Mouse (Mus musculus) neural tube, embryonic 12.5 days (tissue): ENCODE measurements around the gene Fbxl13. TPM values are rescaled to one million over a fixed set of nuclear protein-coding genes. Genes with fewer than 3 reads are reported as not detected.
A peak's percentile ranks its signal among the peaks of the same experiment; 100 is the strongest.

Source experiments
- ATAC-seq: fragments of 200-750 bp; cut with Nextera tagmentation; 2 replicates; pipeline ENCODE4 v1.8.0; 2017; ENCODE audit warnings: low read depth, mild to moderate bottlenecking, moderate TSS enrichment, moderate library complexity; ENCODE audit not compliant: low FRiP score
- H3K27ac ChIP-seq: fragments of 300-500 bp; sonication (generic); 2 replicates; pipeline ENCODE4 v1.5.1; 2016
- H3K27me3 ChIP-seq: fragments of 300-500 bp; sonication (generic); replicated peaks from 2 replicates; pipeline ENCODE4 v1.6.1; 2016; ENCODE audit warnings: mild to moderate bottlenecking
- H3K36me3 ChIP-seq: fragments of 300-500 bp; sonication (generic); 2 replicates; pipeline ENCODE4 v1.6.1; 2016; ENCODE audit warnings: mild to moderate bottlenecking
- H3K4me1 ChIP-seq: fragments of 300-500 bp; sonication (generic); 2 replicates; pipeline ENCODE4 v1.6.1; 2016
- H3K4me2 ChIP-seq: fragments of 300-500 bp; sonication (generic); replicated peaks from 2 replicates; pipeline ENCODE4 v1.6.1; 2016; ENCODE audit warnings: mild to moderate bottlenecking
- H3K4me3 ChIP-seq: fragments of 300-500 bp; sonication (generic); 2 replicates; pipeline ENCODE4 v1.5.1; 2016
- H3K9ac ChIP-seq: fragments of 300-500 bp; sonication (generic); 2 replicates; pipeline ENCODE4 v1.6.1; 2016; ENCODE audit warnings: mild to moderate bottlenecking
- H3K9me3 ChIP-seq: fragments of 300-500 bp; sonication (generic); 2 replicates; pipeline ENCODE4 v1.6.1; 2016; ENCODE audit warnings: mild to moderate bottlenecking
- WGBS: fragments of 180-500 bp; shearing (Covaris S2); methylation state at CpG from one replicate; pipeline ENCODE4 v1.1.7; 2016; 5-methylcytosine and 5-hydroxymethylcytosine counted together
- polyA plus RNA-seq: library from polyadenylated mRNA; unstranded; fragments of >200 nt; fragmentation: Nextera tagmentation; extraction: Ambion mirVana; gene quantifications from 2 replicates; pipeline ENCODE4 v1.2.1, GENCODE M21; 2016

Gene Fbxl13
- polyA plus RNA-seq, 1 experiment from 2014 or later: 0.39 TPM

GRCm38 (mm10) chr5:21529110-21529720 is 116.2 kb downstream of the Fbxl13 start:
- Histone ChIP-seq H3K4me3 (no peak overlapping the region), H3K4me1 (peaks cover 6% of the 10 kb centered on the region), H3K4me2 (no peak overlapping the region), H3K9ac (no peak overlapping the region), H3K27me3 (no peaks in the 10 kb centered on the region), H3K27ac (no peak overlapping the region), H3K36me3 (no peaks in the 10 kb centered on the region), H3K9me3 (no peaks in the 10 kb centered on the region)
- no peak for ATAC-seq
- 91% methylated on average over 8 of the region's 8 CpGs for WGBS

DNA sequence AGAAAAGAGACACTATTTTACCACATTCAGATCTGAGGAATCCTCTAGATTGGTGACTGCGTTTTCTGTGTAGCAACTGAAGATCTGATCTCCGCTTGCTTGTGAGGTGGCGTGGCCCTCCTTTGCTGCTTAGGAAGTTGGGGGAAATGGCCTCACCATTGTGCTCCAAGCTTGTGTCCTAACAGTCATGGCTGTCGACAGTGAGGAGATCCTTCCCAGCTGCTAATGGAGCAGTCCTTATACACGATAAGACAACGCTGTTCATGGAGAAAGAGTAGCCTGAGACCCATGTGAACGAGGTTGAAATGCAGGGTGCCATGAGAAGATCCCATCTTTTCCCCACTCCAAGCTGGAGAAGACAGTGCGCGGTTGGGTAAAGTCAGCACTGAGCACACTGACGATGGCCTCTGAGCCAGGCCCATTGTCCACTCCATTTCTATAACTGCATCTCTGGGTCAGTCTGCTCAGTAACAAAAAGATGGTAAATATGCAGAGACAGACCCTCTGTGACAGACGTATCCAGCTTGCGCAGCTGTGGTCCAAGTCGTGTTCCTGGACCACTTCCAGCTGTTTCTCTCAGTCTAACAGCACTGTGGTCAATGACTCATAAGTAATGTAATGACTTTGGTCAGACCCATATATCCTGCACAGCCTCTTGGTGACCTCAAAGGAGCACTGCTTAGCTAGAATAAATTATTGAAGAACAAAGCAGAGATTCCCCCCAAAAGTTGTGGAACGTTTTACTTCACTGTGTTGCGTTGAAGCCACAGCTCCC is 117.2 kb downstream of the Fbxl13 start:
- H3K36me3 ChIP-seq: no peaks in the 10 kb centered on the region
- H3K9me3 ChIP-seq: no peaks in the 10 kb centered on the region
- H3K4me3 ChIP-seq: no peak overlapping the region
- no peaks in the 10 kb centered on the region for H3K27me3 ChIP-seq
- peak; percentile 42 for ATAC-seq
- H3K4me1 ChIP-seq: peaks cover 6% of the 10 kb centered on the region
- 61% methylated on average over 15 of the region's 15 CpGs for WGBS
- H3K27ac ChIP-seq: no peak overlapping the region
- no peak overlapping the region for H3K4me2 ChIP-seq
- H3K9ac ChIP-seq: no peak overlapping the region

DNA sequence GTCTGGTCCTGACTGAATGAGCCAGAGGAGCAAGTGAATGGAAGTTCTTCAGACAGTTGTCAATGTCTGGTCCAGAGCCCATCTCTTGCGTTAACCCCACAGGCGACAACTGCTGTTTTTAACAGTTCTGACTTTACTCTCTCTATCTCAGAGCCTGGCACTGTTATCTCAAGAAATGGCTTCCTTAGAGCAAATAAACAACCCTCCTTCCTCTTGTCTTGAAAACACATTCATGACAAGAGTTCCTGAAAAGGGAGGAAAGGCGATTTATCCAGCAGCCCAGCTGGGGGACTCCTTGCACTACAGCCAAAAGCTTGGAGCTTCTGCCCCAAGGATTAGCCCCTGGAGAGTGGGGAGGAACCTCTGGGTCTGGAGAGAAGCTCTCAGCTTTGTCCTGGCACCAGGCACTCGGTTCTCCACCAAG is 117.9 kb downstream of the Fbxl13 start:
- WGBS: 54% methylated on average over 4 of the region's 4 CpGs
- Histone ChIP-seq H3K27ac (no peak overlapping the region), H3K36me3 (no peaks in the 10 kb centered on the region), H3K4me1 (peaks cover 6% of the 10 kb centered on the region), H3K9me3 (no peaks in the 10 kb centered on the region), H3K4me2 (no peak overlapping the region), H3K4me3 (no peak overlapping the region), H3K27me3 (no peaks in the 10 kb centered on the region), H3K9ac (no peak overlapping the region)
- 0 out of 2 replicates have a peak, but pooled peaks have one; percentile 18 for ATAC-seq

- Histone ChIP-seq H3K27me3 (no peaks in the 10 kb centered on the region), H3K36me3 (no peaks in the 10 kb centered on the region), H3K9me3 (no peaks in the 10 kb centered on the region), H3K4me2 (no peak overlapping the region), H3K27ac (no peak overlapping the region), H3K4me3 (no peak overlapping the region), H3K9ac (no peak overlapping the region), H3K4me1 (peaks cover 6% of the 10 kb centered on the region)
- 24% methylated on average over 11 of the region's 11 CpGs for WGBS
- ATAC-seq: peak; percentile 89
Observed at GRCm38 (mm10) chr5:21526835-21527485, 118.5 kb downstream of the Fbxl13 start.

- no peaks in the 10 kb centered on the region for H3K9me3 ChIP-seq
- ATAC-seq: no peak
- no peaks in the 10 kb centered on the region for H3K27me3 ChIP-seq
- no peak overlapping the region for H3K27ac ChIP-seq
- H3K36me3 ChIP-seq: no peaks in the 10 kb centered on the region
- H3K4me2 ChIP-seq: no peak overlapping the region
- no peaks in the 10 kb centered on the region for H3K4me1 ChIP-seq
- H3K9ac ChIP-seq: no peak overlapping the region
- 94% methylated on average over 3 of the region's 3 CpGs for WGBS
- no peak overlapping the region for H3K4me3 ChIP-seq
Observed at GRCm38 (mm10) chr5:21519166-21519565, 126.3 kb downstream of the Fbxl13 start.

DNA sequence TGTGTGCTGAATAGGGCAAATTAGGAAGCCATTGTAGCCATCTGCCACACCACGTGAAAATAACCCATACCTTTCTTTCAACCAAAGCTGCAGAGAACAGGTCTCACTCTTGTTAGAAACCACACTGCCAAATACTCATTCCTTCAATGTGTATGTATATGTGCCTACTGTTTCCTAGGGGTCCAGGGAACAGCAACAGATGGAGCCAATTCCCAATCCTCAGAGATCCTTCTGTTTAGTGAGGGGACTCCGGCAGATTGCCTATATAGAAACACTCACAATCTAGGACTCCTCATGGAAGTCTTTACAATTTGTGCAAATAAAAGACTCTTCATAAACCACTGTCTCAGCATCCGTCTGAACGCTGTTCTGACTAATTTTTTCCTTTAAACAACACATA is 127.2 kb downstream of the Fbxl13 start:
- Histone ChIP-seq H3K36me3 (no peaks in the 10 kb centered on the region), H3K9me3 (no peaks in the 10 kb centered on the region), H3K27me3 (no peaks in the 10 kb centered on the region), H3K27ac (no peak overlapping the region), H3K4me3 (no peak overlapping the region), H3K4me2 (no peak overlapping the region), H3K9ac (no peak overlapping the region), H3K4me1 (no peaks in the 10 kb centered on the region)
- WGBS: 72% methylated on average over 4 of the region's 4 CpGs
- no peak for ATAC-seq

DNA sequence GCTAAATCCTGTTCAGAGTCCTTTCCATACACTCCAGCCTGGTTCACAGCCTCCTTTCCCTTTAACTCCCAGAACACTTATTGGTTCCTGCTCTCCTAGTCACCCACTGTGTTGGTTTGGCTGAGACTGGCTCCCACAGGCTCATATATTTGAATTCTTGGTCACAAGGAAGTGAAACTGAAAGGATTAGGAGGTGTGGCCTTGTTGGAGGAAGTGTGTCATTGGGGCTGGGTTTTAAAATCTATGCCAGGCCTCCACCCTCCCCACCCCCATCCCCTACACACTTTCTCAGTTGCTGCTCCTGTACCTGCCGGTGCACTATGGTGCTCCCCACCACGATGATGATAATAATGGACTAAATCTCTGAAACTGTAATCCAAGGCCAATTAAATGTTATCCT is 127.9 kb downstream of the Fbxl13 start:
- H3K36me3 ChIP-seq: no peaks in the 10 kb centered on the region
- no peak overlapping the region for H3K27ac ChIP-seq
- no peak overlapping the region for H3K9ac ChIP-seq
- no peak overlapping the region for H3K4me2 ChIP-seq
- H3K27me3 ChIP-seq: no peaks in the 10 kb centered on the region
- 0 out of 2 replicates have a peak, but pooled peaks cover 3% of the 10 kb centered on the region for H3K4me1 ChIP-seq
- WGBS: 95% methylated on average over 2 of the region's 2 CpGs
- H3K9me3 ChIP-seq: no peaks in the 10 kb centered on the region
- no peak for ATAC-seq
- H3K4me3 ChIP-seq: no peak overlapping the region

DNA sequence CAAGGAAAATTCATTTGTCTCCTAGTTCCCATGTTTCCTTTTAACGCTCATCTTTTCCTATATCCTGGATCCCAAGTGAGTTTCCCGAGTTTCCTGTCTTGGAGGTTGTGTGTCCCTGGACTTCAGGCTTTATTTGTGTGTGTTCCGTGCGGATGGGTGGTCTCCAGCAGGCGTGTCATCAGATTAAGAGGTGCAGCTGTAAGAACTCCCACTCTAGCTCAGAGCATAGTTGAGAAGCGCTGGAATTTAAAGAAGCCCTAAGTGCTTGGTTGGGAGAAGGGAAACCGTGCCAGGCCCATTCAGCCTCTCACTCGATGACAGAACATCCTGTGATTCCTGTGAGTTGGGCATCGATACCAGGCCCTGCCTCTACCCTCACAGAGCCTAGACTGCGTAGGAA is 132.1 kb downstream of the Fbxl13 start:
- H3K27ac ChIP-seq: no peak overlapping the region
- no peak overlapping the region for H3K4me3 ChIP-seq
- H3K9ac ChIP-seq: no peak overlapping the region
- H3K9me3 ChIP-seq: no peaks in the 10 kb centered on the region
- WGBS: 72% methylated on average over 10 of the region's 10 CpGs
- no peak for ATAC-seq
- no peaks in the 10 kb centered on the region for H3K27me3 ChIP-seq
- no peaks in the 10 kb centered on the region for H3K36me3 ChIP-seq
- no peak overlapping the region for H3K4me2 ChIP-seq
- 0 out of 2 replicates have a peak, but pooled peaks cover 3% of the 10 kb centered on the region for H3K4me1 ChIP-seq

GRCm38 (mm10) chr5:21509801-21510200 is 135.6 kb downstream of the Fbxl13 start:
- Histone ChIP-seq H3K9ac (no peak overlapping the region), H3K9me3 (no peaks in the 10 kb centered on the region), H3K36me3 (no peaks in the 10 kb centered on the region), H3K27ac (no peak overlapping the region), H3K4me3 (no peak overlapping the region), H3K27me3 (no peaks in the 10 kb centered on the region), H3K4me1 (0 out of 2 replicates have a peak, but pooled peaks cover 3% of the 10 kb centered on the region), H3K4me2 (no peak overlapping the region)
- no peak for ATAC-seq
- 86% methylated on average over 4 of the region's 4 CpGs for WGBS

DNA sequence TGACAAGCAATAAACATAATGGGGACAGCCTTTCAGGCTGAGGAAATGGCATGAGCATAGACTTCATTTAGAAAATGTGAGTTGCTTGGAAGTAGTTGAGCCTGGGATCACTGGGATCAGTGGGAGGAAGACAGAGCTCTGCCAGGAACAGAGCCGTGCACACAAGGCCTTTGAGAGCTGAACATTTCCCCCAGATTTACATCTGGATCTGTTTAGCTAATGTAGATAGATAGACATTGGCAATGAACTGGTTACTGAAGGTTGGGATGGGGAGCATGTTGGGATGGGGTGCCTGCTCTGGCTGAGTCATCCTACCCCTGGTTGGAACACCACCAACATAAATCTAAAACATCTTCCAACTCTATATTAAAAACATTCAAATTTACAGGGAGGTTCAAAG is 138.5 kb downstream of the Fbxl13 start:
- H3K4me2 ChIP-seq: no peak overlapping the region
- H3K36me3 ChIP-seq: no peaks in the 10 kb centered on the region
- no peak overlapping the region for H3K27ac ChIP-seq
- H3K9ac ChIP-seq: no peak overlapping the region
- no peak overlapping the region for H3K4me3 ChIP-seq
- ATAC-seq: no peak
- H3K9me3 ChIP-seq: no peaks in the 10 kb centered on the region
- no peaks in the 10 kb centered on the region for H3K4me1 ChIP-seq
- no peaks in the 10 kb centered on the region for H3K27me3 ChIP-seq
- WGBS: 69% methylated on average over 1 of the region's 1 CpGs

DNA sequence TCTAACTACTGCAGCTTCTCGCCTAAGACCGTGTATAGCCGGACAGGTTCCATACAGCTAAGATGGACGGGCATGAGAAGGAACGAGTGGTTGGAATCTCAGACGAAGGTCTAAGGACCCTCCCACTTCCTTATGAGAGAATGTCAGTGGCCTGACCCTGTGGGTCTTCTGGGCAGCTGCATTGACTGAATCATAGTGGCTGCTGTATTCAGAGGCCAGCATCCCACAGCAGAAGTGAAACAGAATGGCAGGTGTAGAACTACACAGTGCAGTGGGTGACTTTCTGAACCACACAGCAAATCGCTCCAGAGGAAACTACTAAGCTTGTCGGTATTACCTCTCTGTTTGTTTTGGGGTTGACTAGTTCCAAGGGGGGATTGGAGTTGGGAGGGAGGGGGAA is 140.3 kb downstream of the Fbxl13 start:
- no peak for ATAC-seq
- no peaks in the 10 kb centered on the region for H3K4me1 ChIP-seq
- no peaks in the 10 kb centered on the region for H3K36me3 ChIP-seq
- no peak overlapping the region for H3K9ac ChIP-seq
- no peak overlapping the region for H3K27ac ChIP-seq
- WGBS: 88% methylated on average over 8 of the region's 8 CpGs
- H3K4me2 ChIP-seq: no peak overlapping the region
- no peak overlapping the region for H3K4me3 ChIP-seq
- no peaks in the 10 kb centered on the region for H3K9me3 ChIP-seq
- H3K27me3 ChIP-seq: no peaks in the 10 kb centered on the region

DNA sequence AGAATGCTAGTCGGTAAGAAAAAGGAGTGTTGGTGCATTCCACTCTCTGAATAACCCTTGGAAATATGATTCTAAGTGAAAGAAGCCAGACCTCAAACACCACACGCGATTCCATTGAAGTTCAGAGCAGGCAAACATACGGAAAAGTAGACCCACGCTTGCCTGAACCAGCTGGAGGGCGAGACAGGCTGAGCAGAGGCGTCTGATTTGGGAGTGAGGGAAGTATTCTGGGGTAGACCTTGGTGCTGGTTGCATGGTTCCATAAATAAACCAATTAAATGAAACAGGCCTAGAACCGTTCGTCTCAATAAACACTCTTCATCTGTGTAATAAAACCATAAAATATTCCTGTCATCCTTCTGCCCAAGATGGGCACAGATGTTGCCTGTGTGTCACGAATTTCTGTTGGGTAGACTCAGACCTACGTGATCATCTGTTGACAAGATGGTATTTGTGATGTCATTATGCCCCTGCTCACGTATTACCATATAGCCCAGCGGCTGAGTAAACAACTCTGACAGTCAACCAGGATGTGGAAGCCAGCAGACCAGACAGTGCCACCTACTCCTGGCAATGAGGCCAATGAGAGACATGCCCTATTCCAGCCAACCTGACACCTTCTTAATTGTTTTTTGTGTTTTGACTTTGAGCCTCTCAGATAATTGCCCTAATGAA is 142.4 kb downstream of the Fbxl13 start:
- Histone ChIP-seq H3K4me1 (no peaks in the 10 kb centered on the region), H3K9ac (no peak overlapping the region), H3K4me3 (no peak overlapping the region), H3K27me3 (no peaks in the 10 kb centered on the region), H3K27ac (no peak overlapping the region), H3K4me2 (no peak overlapping the region), H3K9me3 (no peaks in the 10 kb centered on the region), H3K36me3 (no peaks in the 10 kb centered on the region)
- WGBS: 80% methylated on average over 13 of the region's 13 CpGs
- no peak for ATAC-seq
